Mouse (Mus musculus): ENCODE measurements around the gene Npc1l1.

Gene Npc1l1

GRCm38 (mm10) chr11:6207090-6207489 lies 22.9 kb downstream of the Npc1l1 start:
- DNase-seq (ENCODE audit: low read depth), result no peak

- no peak for DNase-seq (ENCODE audit: low read depth)
These were observed 29.4 kb downstream of the Npc1l1 start for GRCm38 (mm10) chr11:6200570-6200969.

- DNase-seq (ENCODE audit: low read depth), result peak; percentile 96
These were observed 29.8 kb downstream of the Npc1l1 start, which contains the start of gene Nudcd3 for GRCm38 (mm10) chr11:6200087-6200569. Gene Nudcd3, minus strand, starts transcription at chr11:6200415.

- DNase-seq (ENCODE audit: low read depth), result no peak
These were observed 30.4 kb downstream of the Npc1l1 start, which contains the start of gene A730071L15Rik for GRCm38 (mm10) chr11:6199410-6200086. Gene A730071L15Rik, plus strand, starts transcription at chr11:6200029.

GRCm38 (mm10) chr11:6198449-6198848 lies 31.5 kb downstream of the Npc1l1 start:
- no peak for DNase-seq (ENCODE audit: low read depth)

- peak; percentile 82 for DNase-seq (ENCODE audit: low read depth)
These were observed 33.2 kb downstream of the Npc1l1 start for GRCm38 (mm10) chr11:6196780-6197179.

- peak; percentile 91 for DNase-seq (ENCODE audit: low read depth)
These were observed 42.1 kb downstream of the Npc1l1 start for GRCm38 (mm10) chr11:6187878-6188277.

GRCm38 (mm10) chr11:6187399-6187798 lies 42.5 kb downstream of the Npc1l1 start:
- no peak for DNase-seq (ENCODE audit: low read depth)

GRCm38 (mm10) chr11:6184202-6184935 lies 45.6 kb downstream of the Npc1l1 start:
- no peak for DNase-seq (ENCODE audit: low read depth)

- DNase-seq (ENCODE audit: low read depth), result no peak
These were observed 46.7 kb downstream of the Npc1l1 start for GRCm38 (mm10) chr11:6183246-6183645.

GRCm38 (mm10) chr11:6180811-6181399 lies 49.0 kb downstream of the Npc1l1 start:
- no peak for DNase-seq (ENCODE audit: low read depth)

- DNase-seq (ENCODE audit: low read depth), result no peak
These were observed 50.7 kb downstream of the Npc1l1 start for GRCm38 (mm10) chr11:6179194-6179593.

GRCm38 (mm10) chr11:6178673-6179166 lies 51.2 kb downstream of the Npc1l1 start:
- peak; percentile 59 for DNase-seq (ENCODE audit: low read depth)

GRCm38 (mm10) chr11:6177781-6178420 lies 52.0 kb downstream of the Npc1l1 start:
- DNase-seq (ENCODE audit: low read depth), result no peak

GRCm38 (mm10) chr11:6175506-6175905 lies 54.4 kb downstream of the Npc1l1 start:
- DNase-seq (ENCODE audit: low read depth), result no peak

GRCm38 (mm10) chr11:6174719-6175118 lies 55.2 kb downstream of the Npc1l1 start:
- DNase-seq (ENCODE audit: low read depth), result peak; percentile 54

- DNase-seq (ENCODE audit: low read depth), result no peak
These were observed 60.8 kb downstream of the Npc1l1 start for GRCm38 (mm10) chr11:6169041-6169663.

- DNase-seq (ENCODE audit: low read depth), result no peak
These were observed 63.6 kb downstream of the Npc1l1 start for GRCm38 (mm10) chr11:6166351-6166750.

- DNase-seq (ENCODE audit: low read depth), result no peak
These were observed 64.4 kb downstream of the Npc1l1 start for GRCm38 (mm10) chr11:6165391-6166081.

- DNase-seq (ENCODE audit: low read depth), result no peak
These were observed 65.2 kb downstream of the Npc1l1 start for GRCm38 (mm10) chr11:6164781-6165180.

- no peak for DNase-seq (ENCODE audit: low read depth)
These were observed 66.2 kb downstream of the Npc1l1 start for GRCm38 (mm10) chr11:6163706-6164105.

Measured in 416B (cell line).